Mouse (Mus musculus): ENCODE data around the gene Srebf2.

The Srebf2 gene

GRCm38 (mm10) chr15:82204680-82205371 lies 57.8 kb downstream of the Srebf2 start:
- no peak for TF ChIP-seq GATA4 (IDR thresholded peaks at IDR 0.05; ENCODE audit: insufficient replicate concordance, low read length)

GRCm38 (mm10) chr15:82206365-82207104 lies 59.6 kb downstream of the Srebf2 start:
- no peak for TF ChIP-seq GATA4 (IDR thresholded peaks at IDR 0.05; ENCODE audit: insufficient replicate concordance, low read length)

DNA sequence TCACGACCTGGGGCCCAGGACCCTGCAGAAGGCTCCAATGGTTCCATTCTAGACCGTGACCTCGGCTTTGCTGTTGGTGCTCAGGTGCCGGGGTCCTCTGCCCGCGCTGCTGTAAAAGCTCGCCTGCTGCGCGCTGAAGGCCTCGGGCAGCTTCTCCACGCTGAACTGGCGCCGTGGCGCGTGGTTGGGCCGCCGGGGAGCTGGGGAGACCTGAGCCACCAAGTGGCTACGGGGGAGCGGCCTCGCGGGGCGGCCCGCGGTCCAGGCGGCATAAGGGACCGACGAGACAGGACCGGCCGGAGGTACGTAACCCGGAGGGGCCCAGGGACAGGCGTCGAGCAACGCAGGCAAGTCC lies 60.1 kb downstream of the Srebf2 start:
- no peak for TF ChIP-seq GATA4 (IDR thresholded peaks at IDR 0.05; ENCODE audit: insufficient replicate concordance, low read length)

DNA sequence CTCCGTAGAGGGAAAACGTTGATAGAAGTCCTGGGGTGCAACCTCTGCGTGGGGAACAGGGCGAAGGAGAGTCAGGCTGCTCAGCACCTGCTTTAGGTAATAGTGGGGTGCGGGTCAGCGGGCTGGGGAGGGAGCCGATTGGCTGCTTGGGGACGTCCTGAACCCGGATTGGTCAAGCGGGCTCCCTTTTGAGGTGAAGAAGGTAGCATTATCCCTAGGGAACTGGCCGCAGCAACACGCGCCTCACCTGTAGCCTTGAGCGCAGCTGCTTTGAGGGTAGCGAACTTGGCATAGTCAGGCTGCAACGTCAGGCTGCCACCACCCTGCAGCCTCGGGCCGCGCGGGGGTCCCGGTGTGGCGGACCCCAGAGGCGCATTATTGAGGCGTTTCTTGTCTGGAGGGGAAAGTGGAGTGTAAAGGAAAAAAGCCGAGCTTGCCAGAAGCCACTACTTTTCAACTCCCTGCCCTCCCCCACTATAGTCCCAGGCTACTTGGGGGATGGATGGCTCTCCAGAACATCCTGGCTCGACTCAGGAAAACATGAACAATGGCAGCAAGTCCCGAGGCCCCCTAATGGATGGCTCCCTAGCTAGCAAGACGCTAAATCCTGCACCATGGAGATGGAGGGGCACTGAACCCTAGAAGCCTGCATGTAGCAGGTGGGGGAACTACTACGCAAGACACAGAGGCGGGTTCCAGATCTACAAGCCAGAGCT lies 60.7 kb downstream of the Srebf2 start:
- no peak for TF ChIP-seq GATA4 (IDR thresholded peaks at IDR 0.05; ENCODE audit: insufficient replicate concordance, low read length)

DNA sequence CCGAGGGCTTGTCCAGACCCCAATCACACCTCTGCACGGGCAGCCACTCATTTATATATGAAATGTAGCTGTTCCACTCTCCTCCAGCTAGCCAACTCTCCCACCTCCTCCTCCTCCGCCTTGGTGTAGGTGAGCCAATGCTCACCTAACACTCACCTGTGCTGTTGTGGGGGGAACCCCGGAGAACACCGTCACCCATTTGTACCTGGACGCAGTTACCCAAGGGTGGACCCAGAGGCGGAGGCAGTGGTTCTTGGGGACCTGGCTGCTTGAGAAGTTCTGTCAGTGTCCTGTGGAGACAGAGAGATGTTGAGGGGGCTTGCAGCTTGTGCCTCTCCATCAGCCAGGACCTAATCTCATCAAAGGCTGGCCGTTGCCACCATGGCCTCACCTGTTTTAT lies 61.3 kb downstream of the Srebf2 start:
- TF ChIP-seq GATA4 (IDR thresholded peaks at IDR 0.05; ENCODE audit: insufficient replicate concordance, low read length): no peak

GRCm38 (mm10) chr15:82209295-82210050 lies 62.5 kb downstream of the Srebf2 start:
- no peak for TF ChIP-seq GATA4 (IDR thresholded peaks at IDR 0.05; ENCODE audit: insufficient replicate concordance, low read length)

GRCm38 (mm10) chr15:82210801-82211200 lies 63.8 kb downstream of the Srebf2 start:
- TF ChIP-seq GATA4 (IDR thresholded peaks at IDR 0.05; ENCODE audit: insufficient replicate concordance, low read length): no peak

DNA sequence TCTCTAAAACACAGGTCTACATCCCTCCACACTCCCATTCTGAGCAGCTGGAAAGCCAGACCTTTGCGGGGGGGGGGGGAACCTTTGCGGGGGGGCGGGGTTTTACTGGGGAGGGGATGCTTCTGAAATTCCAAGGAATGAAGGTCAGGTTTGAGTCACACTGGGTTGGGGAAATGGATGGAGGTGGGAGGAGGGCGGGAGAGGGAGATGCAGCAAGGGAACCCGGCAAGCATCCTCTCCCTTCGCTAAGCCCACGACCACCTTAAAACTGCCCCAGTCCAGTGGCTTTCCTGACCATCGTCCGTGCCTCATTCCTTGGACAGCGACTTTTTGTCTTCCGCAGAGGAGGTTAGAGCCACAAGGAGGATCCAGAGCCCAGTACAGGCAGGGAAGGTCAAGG lies 64.3 kb downstream of the Srebf2 start:
- no peak for TF ChIP-seq GATA4 (IDR thresholded peaks at IDR 0.05; ENCODE audit: insufficient replicate concordance, low read length)

DNA sequence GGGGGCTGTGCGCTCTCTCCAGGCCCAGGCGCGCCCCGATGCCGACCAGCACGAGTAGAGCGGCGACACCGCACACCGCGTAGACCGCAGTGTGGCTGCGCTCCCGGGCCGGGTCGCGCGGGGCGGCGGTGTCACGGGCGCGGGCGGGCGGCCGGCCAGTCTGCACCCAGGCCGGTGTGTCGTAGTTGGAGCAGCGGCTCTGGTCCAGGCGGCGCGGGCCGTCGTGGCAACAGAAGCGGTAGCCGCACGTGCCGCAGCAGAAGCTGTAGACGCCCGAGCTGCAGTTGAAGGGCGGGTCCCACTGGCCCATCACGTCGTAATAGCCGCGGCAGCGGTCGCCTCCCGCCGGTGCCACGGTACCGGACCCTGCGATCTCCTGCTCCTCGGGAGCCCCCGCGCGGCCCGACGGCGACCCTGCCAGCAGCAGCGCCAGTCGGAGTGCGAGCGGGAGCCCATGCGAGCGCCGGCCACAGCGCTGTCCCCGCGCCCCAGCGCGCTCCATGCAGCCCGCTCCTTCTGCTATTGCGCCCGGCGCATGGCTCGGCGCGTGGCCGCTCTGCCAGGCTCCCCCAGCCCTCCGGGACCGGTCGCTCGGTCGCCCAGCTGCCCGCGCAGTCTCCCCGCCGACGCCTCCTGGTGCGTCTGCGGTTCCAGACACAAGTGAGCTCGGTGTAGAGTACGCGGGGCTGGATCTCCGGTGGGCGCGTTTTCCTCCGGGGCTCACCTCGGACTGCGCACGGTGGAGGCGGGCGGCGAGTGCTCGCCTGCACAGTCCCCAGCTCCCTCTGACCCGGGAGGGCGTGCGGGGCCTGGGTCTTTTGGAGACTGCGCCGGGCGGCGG lies 65.2 kb downstream of the Srebf2 start:
- TF ChIP-seq GATA4 (IDR thresholded peaks at IDR 0.05; ENCODE audit: insufficient replicate concordance, low read length): no peak

DNA sequence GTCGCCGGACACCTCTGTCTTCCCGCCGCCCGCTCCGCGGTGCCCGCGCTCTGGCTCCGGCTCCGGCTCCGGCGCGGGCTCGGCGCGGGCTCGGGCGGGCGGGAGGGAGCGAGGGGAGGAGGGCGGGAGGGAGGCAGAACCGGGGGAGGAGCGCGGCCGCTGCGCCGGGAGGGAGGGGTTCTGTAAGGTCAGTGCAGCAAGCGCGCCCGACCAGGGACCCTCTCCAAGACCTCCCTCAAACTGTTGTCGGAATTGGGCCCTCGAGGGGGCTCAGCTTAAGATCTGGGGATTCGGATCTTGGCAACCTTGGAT lies 65.7 kb downstream of the Srebf2 start, which contains the start of gene Shisa8:
Gene Shisa8 (minus strand): TSS at position 64 of the 312 bp plus-strand sequence.
- TF ChIP-seq GATA4 (IDR thresholded peaks at IDR 0.05; ENCODE audit: insufficient replicate concordance, low read length): no peak

GRCm38 (mm10) chr15:82213222-82213621 lies 66.2 kb downstream of the Srebf2 start:
- TF ChIP-seq GATA4 (IDR thresholded peaks at IDR 0.05; ENCODE audit: insufficient replicate concordance, low read length): no peak

GRCm38 (mm10) chr15:82215332-82216046 lies 68.5 kb downstream of the Srebf2 start:
- no peak for TF ChIP-seq GATA4 (IDR thresholded peaks at IDR 0.05; ENCODE audit: insufficient replicate concordance, low read length)

DNA sequence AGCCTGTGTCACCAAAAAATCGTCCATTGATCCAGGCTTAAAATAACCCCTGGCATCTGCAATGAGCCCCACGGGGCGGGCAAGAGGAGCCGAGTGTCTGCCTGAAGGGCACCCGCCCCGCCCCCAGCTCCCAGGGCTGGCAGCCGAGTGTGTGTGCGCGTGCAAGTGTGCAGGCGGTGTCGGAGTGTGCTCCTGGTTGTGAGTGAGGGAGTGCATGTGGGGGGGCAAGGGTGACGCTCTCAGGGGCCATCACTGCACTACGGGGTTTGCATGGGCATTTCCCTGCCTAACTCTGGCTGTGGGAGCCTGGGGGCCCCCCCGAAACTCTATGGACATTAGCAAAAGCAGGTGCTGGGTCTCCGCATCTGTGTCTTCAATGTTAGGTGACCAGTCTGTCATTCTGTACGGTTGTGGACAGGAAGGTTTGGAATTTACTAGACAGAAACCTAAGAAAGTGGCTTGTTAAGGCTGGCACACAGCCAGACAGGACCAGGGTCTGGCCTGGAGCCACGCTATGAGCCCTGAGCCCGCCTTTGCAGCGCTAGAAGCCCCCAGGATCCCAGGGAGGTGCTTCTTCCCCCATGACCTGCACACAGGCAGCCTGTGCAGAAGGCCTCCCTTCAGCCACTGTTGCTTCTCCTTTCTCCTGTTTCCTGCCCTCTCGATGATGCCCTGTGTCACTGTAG lies 69.3 kb downstream of the Srebf2 start:
- no peak for TF ChIP-seq GATA4 (IDR thresholded peaks at IDR 0.05; ENCODE audit: insufficient replicate concordance, low read length)
